Mouse (Mus musculus) liver, embryonic 14.5 days (tissue): Measurements from ENCODE around the gene Nr2c1.

Experiments
- CTCF ChIP-seq: IDR thresholded peaks from 2 replicates; pipeline ENCODE4 v1.5.1; 2016; ENCODE audit warnings: antibody characterized with exemption, low read depth, control low read depth
- EP300 ChIP-seq: IDR thresholded peaks from 2 replicates; pipeline ENCODE4 v1.6.1; 2016; ENCODE audit warnings: antibody characterized with exemption, low read depth

GRCm38 (mm10) chr10:94211725-94212124 is 63.9 kb downstream of the Nr2c1 start:
- TF ChIP-seq CTCF = no peak
- TF ChIP-seq EP300 = no peak
